Mouse (Mus musculus) thymus, adult 2 months (tissue): Measurements from ENCODE around the gene Adamtsl3. TPM values are rescaled to one million over a fixed set of nuclear protein-coding genes. Genes with fewer than 3 reads are reported as not detected.

Source experiments
- DNase-seq: peaks from one replicate; pipeline ENCODE4 v3.0.0; 2021
- H3K27ac ChIP-seq: fragments of 200-500 bp; 2 replicates; pipeline ENCODE4 v1.5.1; 2012; ENCODE audit warnings: low read length, control low read depth; ENCODE audit not compliant: control insufficient read depth, insufficient read depth
- H3K27me3 ChIP-seq: fragments of 200-500 bp; 2 replicates; pipeline ENCODE4 v1.6.1; 2012; ENCODE audit warnings: mild to moderate bottlenecking, low read length, moderate library complexity, mixed read lengths; ENCODE audit not compliant: control insufficient read depth, insufficient read depth
- H3K36me3 ChIP-seq: fragments of 200-500 bp; 2 replicates; pipeline ENCODE4 v1.6.1; 2012; ENCODE audit warnings: mild to moderate bottlenecking, low read length, moderate library complexity; ENCODE audit not compliant: control insufficient read depth, insufficient read depth
- H3K4me1 ChIP-seq: fragments of 200-500 bp; replicated peaks from 2 replicates; pipeline ENCODE4 v1.6.1; 2012; ENCODE audit warnings: low read length; ENCODE audit not compliant: control insufficient read depth, insufficient read depth
- H3K4me3 ChIP-seq: fragments of 200-500 bp; 2 replicates; pipeline ENCODE4 v1.5.1; 2012; ENCODE audit warnings: mild to moderate bottlenecking, low read length, control low read depth, moderate library complexity; ENCODE audit not compliant: control insufficient read depth, insufficient read depth
- CTCF ChIP-seq: fragments of 200-500 bp; IDR thresholded peaks from 2 replicates; pipeline ENCODE4 v1.5.1; 2012; ENCODE audit warnings: mild to moderate bottlenecking, control low read depth, low read length, moderate library complexity, borderline replicate concordance; ENCODE audit not compliant: control insufficient read depth, poor library complexity, insufficient read depth; ENCODE audit errors: extremely low read depth
- POLR2A ChIP-seq: fragments of 200-500 bp; IDR thresholded peaks from 2 replicates; pipeline ENCODE4 v1.6.1; 2012; ENCODE audit warnings: mild to moderate bottlenecking, low read length, control low read depth, moderate library complexity; ENCODE audit not compliant: control insufficient read depth, poor library complexity, insufficient read depth; ENCODE audit errors: extremely low read depth
- WGBS: fragments of 180-500 bp; shearing (Covaris S2); methylation state at CpG from one replicate; pipeline ENCODE4 v1.1.7; 2018; 5-methylcytosine and 5-hydroxymethylcytosine counted together
- polyA plus RNA-seq: library from polyadenylated mRNA; depleted of rRNA; stranded (reverse); fragments of >200 nt; gene quantifications from 2 replicates; pipeline ENCODE4 v1.2.3, GENCODE M21; 2012

Adamtsl3 gene
- polyA plus RNA-seq, 1 experiment: 0.51 TPM

DNA sequence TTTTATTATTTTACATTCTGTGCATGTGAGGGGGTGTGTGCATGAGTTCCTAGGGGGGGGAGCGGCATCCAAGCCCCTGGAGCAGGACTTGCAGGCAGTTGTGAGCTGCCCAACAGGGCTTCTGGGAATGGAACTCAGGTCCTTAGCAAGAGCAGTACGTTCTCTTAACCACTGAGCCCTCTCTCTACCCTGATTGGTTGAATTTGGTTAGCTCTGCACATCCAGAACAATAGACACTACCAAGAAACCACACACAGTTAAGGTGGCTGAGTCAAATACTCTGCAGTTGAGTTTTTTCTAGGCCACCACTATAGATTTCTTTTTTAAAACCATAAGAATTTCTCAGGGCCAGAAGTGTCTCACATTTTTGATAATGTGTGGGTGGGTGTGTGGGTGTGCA lies 158.7 kb downstream of the Adamtsl3 start:
- 84% methylated on average over 2 of the region's 2 CpGs for WGBS
- Histone ChIP-seq H3K27ac (no peak overlapping the region), H3K4me3 (no peak overlapping the region), H3K27me3 (no peaks in the 10 kb centered on the region), H3K36me3 (no peaks in the 10 kb centered on the region), H3K4me1 (no peaks in the 10 kb centered on the region)
- TF ChIP-seq CTCF (no peak), POLR2A (no peak)
- no peak for DNase-seq

DNA sequence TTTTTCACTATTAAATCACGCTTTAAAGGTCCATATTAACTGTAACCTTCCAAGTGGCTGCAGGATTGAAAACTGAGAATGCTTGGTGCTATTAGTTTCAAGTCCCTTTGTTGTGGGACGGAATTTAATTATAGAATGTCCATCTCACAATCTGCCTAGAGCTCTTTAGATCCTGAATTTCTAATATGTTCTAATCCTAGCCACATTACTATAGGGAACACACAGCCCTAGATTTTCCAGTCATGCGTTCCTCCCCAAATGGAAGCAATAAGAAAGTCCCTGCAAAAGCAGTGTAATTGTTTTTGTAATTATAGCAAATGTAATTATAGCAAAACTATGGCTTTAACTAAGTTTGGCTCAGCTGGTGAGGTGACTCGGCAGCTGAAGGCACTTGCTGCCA lies 161.6 kb downstream of the Adamtsl3 start:
- Histone ChIP-seq H3K4me1 (no peaks in the 10 kb centered on the region), H3K36me3 (no peaks in the 10 kb centered on the region), H3K27me3 (no peaks in the 10 kb centered on the region), H3K4me3 (no peak overlapping the region), H3K27ac (no peak overlapping the region)
- WGBS: 92% methylated on average over 4 of the region's 4 CpGs
- no peak for TF ChIP-seq POLR2A
- TF ChIP-seq CTCF: no peak
- no peak for DNase-seq

DNA sequence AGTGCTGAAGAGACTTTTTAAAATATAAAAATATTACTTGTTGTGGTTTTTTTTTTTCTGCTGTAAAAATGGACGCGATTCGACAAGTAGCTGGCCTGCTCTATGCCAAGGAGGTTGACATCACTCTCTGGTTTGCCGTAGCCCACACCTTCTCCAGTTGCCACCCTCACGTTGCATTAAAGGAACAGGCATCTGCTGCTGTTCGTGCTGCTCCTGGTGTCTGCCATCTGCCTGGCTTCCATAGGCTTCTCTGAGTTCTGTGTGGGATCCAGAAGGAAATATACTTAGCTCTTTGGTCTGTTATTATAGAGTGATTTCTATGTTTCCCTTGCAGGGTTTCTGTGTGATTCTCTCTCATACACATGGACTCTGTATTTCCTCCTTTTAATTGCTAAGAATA lies 165.8 kb downstream of the Adamtsl3 start:
- H3K27me3 ChIP-seq: no peaks in the 10 kb centered on the region
- DNase-seq: no peak
- 88% methylated on average over 6 of the region's 6 CpGs for WGBS

DNA sequence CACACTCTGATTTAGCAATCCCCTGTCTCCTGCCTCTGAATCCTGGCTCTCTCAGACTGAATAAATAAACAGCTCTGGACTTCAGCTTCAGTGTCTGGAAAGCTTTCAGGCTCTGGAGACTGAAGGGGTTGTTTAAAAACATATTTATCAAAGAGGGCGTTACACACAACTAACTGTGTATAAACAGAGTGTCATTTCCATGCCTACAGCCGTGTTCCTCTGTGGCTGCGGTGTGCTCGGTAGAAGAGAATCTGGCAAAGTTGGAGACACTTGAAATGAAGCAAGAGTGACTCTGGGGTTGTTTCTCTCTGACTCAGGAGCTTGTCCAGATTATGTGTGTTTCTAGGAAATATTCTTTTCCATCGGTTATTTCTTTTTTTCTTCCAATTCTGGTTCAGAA lies 167.0 kb downstream of the Adamtsl3 start:
- H3K4me1 ChIP-seq: no peaks in the 10 kb centered on the region
- H3K27ac ChIP-seq: no peak overlapping the region
- no peak for TF ChIP-seq POLR2A
- TF ChIP-seq CTCF: no peak
- no peak for DNase-seq
- WGBS: 87% methylated on average over 5 of the region's 5 CpGs
- H3K36me3 ChIP-seq: no peaks in the 10 kb centered on the region
- no peaks in the 10 kb centered on the region for H3K27me3 ChIP-seq
- H3K4me3 ChIP-seq: no peak overlapping the region

More for the DNA sequence above, 165.8 kb downstream of the Adamtsl3 start:
- Histone ChIP-seq H3K27ac (no peak overlapping the region), H3K4me1 (no peaks in the 10 kb centered on the region), H3K4me3 (no peak overlapping the region), H3K36me3 (no peaks in the 10 kb centered on the region)
- TF ChIP-seq POLR2A (no peak), CTCF (no peak)

DNA sequence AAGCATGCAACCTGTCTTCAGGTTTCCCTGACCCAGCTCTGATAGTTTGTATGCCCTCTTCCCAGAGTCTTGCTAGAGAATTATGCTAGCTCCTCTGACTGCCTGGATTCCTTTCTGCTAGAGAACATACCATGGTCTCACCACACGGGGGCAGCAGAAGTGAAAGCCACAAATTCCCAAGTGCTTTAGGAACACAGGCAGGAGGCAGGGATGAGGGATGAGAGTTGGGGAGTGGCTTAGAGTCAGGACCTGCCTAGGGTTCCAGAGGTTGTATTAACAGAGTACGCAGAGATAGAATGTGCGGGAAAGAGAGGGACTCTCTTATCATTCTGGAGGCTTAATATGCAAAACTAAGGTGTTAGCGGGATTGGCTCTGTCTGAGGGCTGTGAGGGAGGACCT lies 168.6 kb downstream of the Adamtsl3 start:
- no peaks in the 10 kb centered on the region for H3K27me3 ChIP-seq
- H3K4me1 ChIP-seq: no peaks in the 10 kb centered on the region
- peak; percentile 4 for DNase-seq
- no peak overlapping the region for H3K4me3 ChIP-seq
- TF ChIP-seq CTCF (no peak; the same call in 1 of the 2 replicates), POLR2A (no peak)
- WGBS: 49% methylated on average over 4 of the region's 4 CpGs
- H3K36me3 ChIP-seq: no peaks in the 10 kb centered on the region
- no peak overlapping the region for H3K27ac ChIP-seq

GRCm38 (mm10) chr7:82530583-82530982 lies 195.1 kb downstream of the Adamtsl3 start:
- Histone ChIP-seq H3K27ac (no peak overlapping the region), H3K27me3 (no peaks in the 10 kb centered on the region), H3K4me3 (no peak overlapping the region), H3K36me3 (no peaks in the 10 kb centered on the region), H3K4me1 (no peaks in the 10 kb centered on the region)
- 92% methylated on average over 5 of the region's 5 CpGs for WGBS
- no peak for DNase-seq
- TF ChIP-seq POLR2A (no peak), CTCF (no peak)

GRCm38 (mm10) chr7:82531376-82531775 lies 195.9 kb downstream of the Adamtsl3 start:
- Histone ChIP-seq H3K4me3 (no peak overlapping the region), H3K27ac (no peak overlapping the region), H3K27me3 (no peaks in the 10 kb centered on the region), H3K4me1 (no peaks in the 10 kb centered on the region), H3K36me3 (no peaks in the 10 kb centered on the region)
- TF ChIP-seq POLR2A: no peak
- no peak for TF ChIP-seq CTCF
- DNase-seq: no peak
- 91% methylated on average over 7 of the region's 7 CpGs for WGBS
